Mouse (Mus musculus): Measurements from ENCODE around the gene Treh. TPM values are rescaled to one million over a fixed set of nuclear protein-coding genes. Genes with fewer than 3 reads are reported as not detected.
"Not testable (repeated sequence)": the region's sequence is repeated elsewhere in the genome, so short reads cannot be mapped to it uniquely, and the experiment has no call there.

Treh gene
- 24.4 and 96.0 TPM in 2 replicates for polyA plus RNA-seq (2012; rRNA removed)

DNA sequence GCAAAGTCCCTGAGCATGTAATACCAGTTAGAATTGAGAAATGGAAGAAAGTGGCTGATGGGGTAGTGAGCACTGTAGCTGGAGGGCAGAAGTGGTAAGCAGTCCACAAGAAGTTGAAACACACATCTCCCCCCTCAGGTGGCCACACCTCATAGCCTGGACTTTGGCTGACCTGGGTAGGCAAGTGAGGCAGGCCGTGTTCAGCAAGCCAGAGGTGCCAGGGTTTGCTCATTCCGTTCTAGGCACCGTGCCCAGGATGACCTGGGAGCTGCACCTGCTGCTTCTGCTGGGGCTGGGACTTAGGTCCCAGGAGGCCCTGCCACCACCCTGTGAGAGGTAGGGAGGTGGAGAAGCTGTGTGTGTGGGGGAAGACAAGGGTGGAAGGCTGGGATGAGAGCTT is at the start of gene Treh:
Gene Treh (plus strand): TSS at position 229 of the 400 bp plus-strand sequence.
- 43% methylated on average over 3 of the region's 3 CpGs for WGBS
- DNase-seq (ENCODE audit: low read depth, low spot score): no peak

DNA sequence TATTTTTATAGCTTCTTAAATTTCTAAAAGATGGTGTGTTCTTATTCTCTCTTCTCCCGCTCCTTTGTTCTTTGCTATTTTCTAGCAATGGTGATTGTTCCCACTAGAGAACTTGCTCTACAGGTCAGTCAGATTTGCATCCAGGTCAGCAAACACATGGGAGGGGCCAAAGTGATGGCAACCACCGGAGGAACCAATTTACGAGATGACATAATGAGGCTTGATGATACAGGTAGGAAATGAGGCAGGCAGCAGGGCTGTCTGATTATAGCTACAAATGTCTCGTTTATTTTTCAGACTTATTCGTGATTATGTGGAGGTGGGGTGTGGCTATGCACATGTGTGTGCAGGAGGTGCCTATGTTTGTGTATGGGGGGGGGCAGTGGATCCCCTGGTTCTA is 48.6 kb upstream of the Treh start:
- WGBS: 25% methylated on average over 5 of the region's 5 CpGs
- no peak for DNase-seq (ENCODE audit: low read depth, low spot score)

DNA sequence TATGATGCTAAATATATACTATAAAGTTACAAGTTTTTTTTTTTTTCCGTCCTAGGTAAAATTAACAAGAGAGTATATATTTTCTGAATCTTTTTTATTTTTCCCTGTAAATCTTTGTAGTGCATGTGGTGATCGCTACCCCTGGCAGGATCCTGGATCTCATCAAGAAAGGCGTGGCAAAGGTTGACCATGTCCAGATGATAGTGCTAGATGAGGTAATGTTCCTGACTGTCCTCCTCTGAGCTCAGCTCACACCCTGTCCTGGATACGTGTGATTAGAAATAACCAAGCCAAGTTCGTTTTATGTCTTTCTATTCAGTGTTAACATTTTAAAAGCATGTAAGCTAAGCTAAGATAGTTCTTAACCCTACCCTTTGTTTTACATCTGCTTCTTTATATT is 46.8 kb upstream of the Treh start:
- DNase-seq (ENCODE audit: low read depth, low spot score): no peak
- WGBS: 66% methylated on average over 5 of the region's 5 CpGs

DNA sequence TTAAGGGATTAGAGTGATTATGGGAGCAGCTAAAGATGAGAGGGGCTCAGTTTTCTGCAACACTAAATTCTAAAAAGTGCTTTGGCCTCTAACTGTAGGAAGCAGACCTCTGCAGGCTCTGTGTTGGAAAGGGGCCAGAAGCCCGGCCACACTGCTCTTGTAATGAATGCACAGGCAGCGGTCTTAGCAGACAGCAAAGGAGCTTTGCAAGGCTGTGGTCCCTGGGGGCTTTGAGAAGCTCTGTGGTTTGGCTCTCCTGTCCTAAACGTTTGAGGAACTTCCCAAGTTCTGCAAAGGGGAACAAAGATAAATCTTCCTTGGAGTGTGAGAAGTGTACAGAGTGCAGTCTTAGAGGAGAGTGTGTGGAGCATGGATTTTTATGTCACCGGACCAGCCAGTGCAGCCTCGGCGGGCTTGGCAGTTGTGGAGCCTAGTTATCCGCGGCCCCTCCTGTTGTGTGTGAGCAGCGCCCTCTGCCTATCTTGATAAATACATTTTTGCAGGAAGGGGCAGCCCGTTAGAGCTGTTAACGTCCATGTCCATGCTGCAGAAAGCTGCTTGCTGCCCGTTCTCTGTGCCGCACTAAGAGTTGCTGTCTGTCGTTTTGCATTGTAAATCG is 35.4 kb upstream of the Treh start:
- no peak for DNase-seq (ENCODE audit: low read depth, low spot score)
- 69% methylated on average over 15 of the region's 15 CpGs for WGBS

DNA sequence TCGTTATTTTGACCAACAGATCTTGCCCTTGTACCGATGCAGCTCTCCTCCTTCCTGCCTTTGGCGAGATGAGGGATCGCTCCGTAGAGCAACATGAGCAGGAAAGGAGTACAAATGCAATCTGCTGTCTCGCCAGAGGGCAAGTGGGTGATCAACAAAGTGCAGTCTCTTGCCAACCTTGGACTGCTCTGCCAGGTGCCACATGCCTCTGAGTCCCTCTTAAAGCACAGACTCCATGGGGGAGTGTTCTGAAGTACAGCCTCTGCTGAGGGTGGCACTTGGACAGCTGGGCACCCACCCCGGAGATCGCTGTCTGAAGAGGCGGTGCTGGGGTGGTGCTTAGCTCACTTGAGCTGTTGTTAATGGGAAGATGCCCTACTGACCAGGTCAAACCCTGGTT is 34.3 kb upstream of the Treh start:
- WGBS: 87% methylated on average over 9 of the region's 9 CpGs
- DNase-seq (ENCODE audit: low read depth, low spot score): not testable (repeated sequence)

DNA sequence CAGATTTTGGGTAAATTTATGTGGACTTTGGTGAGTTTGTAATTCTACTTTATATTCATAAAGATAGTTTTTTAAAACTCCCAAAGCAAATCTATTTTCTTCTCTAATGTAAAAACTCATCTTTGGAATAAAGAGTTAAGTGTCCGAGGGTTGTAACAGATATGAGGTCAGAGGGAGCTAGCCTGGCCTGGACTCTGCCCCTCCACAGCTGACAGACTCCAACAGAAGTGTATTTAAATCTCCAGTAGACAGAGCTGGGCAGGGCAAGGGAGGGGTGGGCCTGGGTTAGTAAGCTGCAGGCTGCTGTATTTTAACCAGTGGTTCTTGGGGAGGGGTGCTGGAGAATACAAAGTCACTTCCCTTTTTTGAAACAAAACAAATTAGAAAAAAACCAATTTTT is 33.0 kb upstream of the Treh start:
- DNase-seq (ENCODE audit: low read depth, low spot score): not testable (repeated sequence)
- WGBS: 34% methylated on average over 1 of the region's 1 CpGs

DNA sequence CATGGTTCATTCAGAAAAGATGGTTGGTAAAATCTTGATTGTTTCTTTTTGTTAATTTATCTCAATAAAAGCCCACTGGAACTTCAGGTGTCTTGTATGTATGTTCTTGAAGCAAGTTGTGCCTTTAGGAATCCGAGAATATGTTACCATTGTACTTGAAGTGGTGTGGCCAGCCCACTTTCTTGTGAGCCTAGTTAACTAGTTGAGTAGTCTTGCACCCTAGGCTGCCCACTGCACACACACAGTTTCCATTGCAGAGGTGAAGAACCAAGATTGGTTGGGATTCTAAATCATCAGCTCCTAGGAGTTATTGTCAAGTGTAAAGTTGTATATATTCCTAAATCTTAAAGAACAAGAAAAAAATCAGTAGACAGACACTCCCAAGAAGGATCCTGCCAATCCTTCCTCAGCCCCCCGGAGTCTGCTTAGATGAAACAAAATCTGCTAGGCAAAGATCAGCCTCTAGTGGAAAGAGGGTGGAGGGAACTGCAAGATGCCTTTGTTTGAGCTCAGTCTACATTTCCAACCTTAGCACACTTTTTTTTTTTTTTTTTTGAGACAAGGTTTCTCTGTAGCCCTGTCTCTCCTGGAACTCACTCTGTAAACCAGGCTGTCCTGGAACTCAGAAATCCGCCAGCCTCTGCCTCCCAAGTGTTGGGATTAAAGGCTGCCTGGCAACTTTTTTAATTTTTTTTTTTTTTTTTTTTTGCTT is 32.2 kb upstream of the Treh start:
- 78% methylated on average over 3 of the region's 3 CpGs for WGBS
- DNase-seq (ENCODE audit: low read depth, low spot score): no peak

DNA sequence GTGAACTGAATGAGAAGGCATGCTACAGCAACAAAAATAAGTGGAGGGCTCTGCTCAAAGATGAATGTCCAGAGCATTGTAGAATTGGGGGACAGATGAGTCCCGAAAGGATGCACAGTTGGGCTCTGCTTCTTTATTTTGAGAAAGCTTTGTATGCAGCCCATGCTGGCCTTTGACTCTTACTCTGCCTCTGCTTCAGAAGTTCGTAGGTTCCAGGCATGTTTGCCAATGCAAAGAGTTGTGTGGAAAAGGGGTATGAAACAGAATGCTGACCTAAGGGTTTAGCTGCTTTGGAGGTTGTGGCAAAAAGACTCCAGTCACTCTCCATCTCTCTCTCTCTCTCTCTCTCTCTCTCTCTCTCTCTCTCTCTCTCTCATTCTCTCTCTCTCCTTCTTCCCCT is 31.4 kb upstream of the Treh start:
- no peak for DNase-seq (ENCODE audit: low read depth, low spot score)
- WGBS: 92% methylated on average over 2 of the region's 2 CpGs

DNA sequence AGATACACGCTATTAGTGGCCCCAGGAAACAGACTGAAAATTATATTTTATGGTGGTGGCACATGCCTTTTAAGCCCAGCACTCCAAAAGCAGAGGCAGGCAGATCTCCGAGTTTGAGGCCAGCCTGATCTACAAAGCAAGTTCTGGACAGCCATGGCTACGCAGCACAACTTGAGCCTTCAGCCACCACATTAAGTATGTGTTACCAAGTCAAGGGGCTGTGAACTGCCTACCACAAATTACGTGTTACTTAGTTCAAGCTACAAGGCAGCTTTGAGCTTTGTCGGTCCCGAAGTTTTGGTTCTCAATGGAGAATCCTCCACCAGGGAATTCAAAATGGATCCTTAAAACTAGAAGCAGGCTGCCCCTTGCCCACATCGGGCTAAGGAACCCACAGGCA is 29.9 kb upstream of the Treh start:
- DNase-seq (ENCODE audit: low read depth, low spot score): no peak
- 96% methylated on average over 7 of the region's 7 CpGs for WGBS

DNA sequence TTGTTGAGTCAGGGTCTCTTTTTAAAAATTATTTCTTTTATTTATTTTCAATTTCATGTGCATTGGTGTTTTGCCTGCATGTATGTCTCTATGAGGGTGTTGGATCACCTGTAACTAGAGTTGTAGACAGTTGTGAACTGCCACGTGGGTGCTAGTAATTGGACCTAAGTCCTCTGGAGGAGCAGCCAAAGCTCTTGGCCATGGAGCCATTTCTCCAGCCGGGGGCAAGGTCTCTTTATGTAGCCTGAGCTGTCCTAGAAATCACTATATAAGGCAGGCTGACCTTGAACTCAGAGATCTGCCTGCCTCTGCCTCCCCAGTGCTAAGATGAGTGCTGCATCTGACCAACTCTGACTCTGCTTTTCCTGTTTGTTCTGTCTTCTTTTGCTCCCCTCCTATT is 28.8 kb upstream of the Treh start:
- 80% methylated on average over 2 of the region's 2 CpGs for WGBS
- no peak for DNase-seq (ENCODE audit: low read depth, low spot score)

DNA sequence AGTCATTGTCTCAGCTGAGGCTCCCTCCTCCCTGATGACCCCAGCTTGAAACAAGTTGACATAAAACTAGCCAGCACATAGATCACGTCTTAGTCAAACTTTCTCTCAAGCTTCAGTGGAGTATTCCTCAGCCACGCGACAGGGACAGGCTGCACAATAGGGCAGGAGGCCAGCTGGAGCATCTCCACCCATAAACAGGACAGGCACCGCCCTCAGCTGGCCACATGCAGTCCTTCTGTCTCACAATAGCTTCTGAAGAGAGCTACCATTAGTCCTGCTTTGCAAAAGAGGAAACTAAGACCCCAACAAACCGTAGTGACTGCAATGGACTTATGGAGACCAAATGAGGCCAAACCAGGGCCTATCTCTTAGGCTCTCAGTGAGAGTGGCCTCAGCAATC is 27.6 kb upstream of the Treh start:
- 34% methylated on average over 5 of the region's 5 CpGs for WGBS
- no peak for DNase-seq (ENCODE audit: low read depth, low spot score)

DNA sequence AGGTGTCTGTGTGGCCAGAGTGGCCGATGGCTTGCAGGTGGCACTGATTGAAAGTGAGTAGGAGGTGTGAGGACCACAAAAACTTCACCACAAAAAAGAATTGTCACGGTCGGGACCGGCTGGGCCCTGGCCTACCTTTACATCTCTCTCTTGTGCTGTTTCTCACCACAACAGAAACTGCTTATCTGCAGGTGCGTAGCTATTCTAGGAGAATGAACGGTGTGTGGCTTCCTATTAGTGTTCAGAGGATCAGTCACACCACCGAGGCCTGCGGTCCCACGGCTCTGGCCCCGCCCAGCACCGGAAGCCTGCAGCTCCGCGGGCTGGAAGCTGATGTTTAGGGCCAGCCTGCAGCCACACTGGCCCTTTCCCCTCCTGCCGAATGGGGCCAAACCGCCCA is 27.1 kb upstream of the Treh start:
- 50% methylated on average over 15 of the region's 15 CpGs for WGBS
- DNase-seq (ENCODE audit: low read depth, low spot score): no peak

DNA sequence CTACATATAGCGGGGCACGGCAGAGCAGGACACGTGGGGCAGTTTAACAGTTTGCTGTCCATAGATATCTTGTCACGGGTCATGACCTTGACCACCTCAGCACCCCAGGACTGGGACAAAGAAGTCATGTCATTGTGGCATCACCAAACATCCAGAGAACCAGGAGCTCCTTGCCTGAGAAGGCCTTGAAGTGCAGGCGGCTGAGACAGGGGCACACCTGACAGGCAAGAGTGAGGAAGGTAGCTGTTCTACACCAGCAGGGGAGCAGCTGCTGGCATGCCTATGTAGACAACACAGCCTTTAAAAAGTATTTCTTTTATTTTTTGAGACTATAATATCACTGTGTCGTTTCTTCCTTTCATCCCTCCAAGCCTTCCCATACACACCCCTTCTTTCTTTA is 26.7 kb upstream of the Treh start:
- WGBS: 80% methylated on average over 6 of the region's 6 CpGs
- no peak for DNase-seq (ENCODE audit: low read depth, low spot score)

DNA sequence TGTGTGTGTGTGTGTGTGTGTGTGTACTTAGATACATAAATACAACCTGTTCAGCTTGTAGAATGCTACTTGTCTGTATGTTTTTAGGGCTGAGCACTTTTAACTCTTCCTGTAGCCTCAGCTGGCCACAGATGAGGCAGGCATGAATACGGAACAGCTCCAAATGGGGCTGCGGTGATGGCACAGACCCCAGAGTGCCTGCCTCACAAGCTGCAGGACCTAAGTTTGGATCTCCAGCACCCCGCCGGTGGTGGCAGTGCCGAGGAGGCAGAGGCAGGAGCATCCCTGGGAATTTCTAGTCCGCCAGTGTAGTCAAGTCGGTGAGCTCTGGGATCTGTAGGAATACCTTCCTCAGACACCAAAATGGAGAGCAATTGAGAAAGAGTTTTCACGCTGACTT is 26.0 kb upstream of the Treh start:
- no peak for DNase-seq (ENCODE audit: low read depth, low spot score)
- WGBS: 94% methylated on average over 8 of the region's 8 CpGs

DNA sequence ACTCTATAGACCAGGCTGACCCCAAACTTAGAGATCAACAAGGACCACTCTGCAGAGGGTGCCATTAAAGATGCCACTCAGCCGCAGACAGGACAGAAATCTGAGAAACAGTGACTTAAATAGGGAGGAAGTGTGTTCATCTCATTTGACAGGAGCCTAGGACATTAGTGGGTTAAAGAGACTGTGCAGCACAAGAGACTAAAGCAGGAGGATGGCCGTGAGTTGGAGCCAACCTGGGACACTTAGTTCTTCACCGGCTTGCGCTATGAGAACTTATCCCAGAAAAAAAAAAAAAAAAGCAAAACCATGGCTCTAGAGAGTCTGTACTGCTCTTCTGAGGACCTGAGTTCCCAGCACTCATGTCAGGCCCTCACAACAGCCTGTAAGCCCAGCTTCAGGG is 25.4 kb upstream of the Treh start:
- 86% methylated on average over 4 of the region's 4 CpGs for WGBS
- no peak for DNase-seq (ENCODE audit: low read depth, low spot score)

DNA sequence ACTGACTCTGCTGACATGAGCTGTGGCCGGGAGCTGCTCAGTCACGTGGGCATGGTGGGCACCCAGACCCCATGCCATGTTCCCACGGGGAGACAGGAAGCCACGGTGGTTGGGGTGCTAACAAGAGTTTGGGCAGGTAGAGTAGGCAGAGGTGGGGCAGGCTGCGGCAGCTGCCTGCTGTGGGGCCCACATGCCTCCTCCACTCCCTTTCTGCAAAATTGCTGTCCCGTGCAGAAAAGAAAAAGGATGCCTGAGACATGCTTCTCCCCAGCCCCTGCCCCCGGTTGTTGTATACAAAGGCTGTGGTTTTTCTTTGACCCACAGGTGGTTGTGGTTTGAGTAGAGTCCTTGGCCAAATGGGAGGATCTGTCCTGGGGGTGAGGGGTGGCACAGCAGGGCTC is 24.2 kb upstream of the Treh start:
- no peak for DNase-seq (ENCODE audit: low read depth, low spot score)
- 64% methylated on average over 7 of the region's 7 CpGs for WGBS

DNA sequence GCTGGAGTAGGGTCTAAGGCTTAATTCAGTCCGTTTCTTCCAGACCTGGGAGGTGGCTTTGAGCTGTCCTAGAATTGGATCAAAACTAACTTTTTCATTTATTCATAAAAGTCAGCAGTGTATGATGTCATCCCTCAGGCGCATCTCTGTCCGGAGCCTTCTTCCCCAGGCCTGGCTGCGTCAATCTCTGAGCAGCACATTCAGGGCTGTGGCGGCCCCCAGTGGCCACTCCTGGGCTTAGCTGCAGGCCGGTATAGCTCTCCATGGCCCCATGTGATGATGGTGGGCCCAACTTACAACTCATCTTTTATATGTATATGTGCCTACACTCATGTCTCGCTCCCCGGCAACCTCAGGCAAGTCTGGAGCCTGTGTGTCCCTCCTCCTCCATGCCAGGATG is 21.0 kb upstream of the Treh start:
- WGBS: 17% methylated on average over 8 of the region's 8 CpGs
- no peak for DNase-seq (ENCODE audit: low read depth, low spot score)

DNA sequence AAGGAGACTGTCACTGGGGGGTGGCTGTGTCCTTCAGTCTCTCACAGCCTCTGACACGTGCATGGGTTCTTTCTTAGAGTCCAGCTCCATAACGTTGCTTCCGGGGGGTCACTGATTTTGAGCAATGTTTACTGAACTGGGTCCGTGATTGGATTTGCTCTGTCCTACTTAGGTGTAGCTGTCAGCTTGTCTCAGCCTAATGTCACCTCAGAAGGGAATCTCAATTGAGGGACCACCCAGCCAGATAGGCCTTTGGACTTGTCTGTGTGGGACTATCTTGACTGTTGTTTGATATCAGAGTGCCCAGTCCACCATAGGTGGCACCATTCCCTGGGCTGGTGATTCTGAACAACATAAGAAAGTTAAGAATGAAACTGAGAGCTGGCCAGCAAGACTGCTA is 19.1 kb upstream of the Treh start:
- DNase-seq (ENCODE audit: low read depth, low spot score): no peak
- WGBS: 83% methylated on average over 4 of the region's 4 CpGs

DNA sequence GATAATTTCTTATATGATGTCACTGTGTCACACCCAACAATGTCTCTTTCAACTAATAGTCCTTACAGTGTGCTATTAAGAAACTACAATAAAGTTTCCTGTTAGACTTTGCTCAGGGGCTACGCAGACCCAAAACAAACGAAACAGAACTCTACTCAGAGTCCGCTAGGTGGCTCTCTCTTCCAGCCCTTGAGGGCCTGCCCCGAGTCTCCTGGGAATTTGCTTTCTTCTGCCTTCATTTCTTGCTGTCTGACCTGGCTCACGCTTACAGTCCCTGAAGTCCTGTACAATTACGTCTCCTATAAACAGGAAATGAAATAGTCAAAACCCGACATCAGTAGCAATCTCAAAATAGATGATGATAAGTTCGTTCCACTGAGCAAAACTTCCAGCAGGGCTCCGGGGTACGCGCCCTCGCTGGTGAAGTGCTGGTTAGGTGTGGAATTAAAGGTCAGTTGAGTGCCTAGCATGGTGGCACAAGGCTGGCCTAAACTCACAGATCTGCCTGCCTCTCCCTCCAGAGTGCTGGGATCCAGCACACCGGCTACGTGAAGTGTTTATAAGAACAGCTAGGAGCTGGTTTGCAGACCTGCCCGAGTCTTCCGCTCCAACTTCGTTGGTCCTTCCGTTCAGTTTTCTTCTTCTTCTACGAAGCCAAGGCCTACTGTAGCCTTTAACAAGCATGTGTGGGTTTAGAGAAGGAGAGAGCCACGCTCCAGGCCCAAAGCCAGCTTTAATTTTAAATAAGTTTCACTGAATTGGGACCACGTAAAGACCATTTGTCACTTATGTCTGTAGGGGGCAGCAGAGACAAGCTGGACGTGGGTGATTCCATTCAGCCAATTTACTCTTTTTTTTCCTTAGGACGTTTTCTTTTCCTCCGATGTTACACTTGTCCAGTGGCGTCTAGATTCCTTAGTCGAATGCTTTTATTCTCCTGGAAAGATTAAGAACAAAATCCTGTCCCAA is 17.7 kb upstream of the Treh start:
- DNase-seq (ENCODE audit: low read depth, low spot score): peak; percentile 72
- WGBS: 18% methylated on average over 26 of the region's 26 CpGs

DNA sequence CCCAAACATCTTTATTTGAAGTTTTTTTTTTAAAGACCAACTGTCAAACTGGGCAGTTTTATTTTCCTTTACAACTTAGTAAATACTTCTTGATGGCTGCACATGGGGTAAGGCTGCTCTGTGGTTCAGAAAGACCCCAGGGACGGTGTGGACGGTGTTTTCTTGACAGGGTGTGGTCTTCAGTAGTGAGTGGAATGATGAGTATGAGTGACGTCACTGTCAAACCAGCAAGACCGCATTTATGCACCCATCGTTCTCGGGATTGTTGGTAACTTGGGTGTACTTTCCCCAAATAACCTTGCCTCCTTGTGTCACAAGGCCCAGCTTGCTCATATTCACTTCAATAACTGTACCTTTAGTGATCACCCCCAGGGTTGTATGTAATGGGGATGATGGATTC is 9.3 kb upstream of the Treh start:
- 59% methylated on average over 6 of the region's 6 CpGs for WGBS
- DNase-seq (ENCODE audit: low read depth, low spot score): no peak

DNA sequence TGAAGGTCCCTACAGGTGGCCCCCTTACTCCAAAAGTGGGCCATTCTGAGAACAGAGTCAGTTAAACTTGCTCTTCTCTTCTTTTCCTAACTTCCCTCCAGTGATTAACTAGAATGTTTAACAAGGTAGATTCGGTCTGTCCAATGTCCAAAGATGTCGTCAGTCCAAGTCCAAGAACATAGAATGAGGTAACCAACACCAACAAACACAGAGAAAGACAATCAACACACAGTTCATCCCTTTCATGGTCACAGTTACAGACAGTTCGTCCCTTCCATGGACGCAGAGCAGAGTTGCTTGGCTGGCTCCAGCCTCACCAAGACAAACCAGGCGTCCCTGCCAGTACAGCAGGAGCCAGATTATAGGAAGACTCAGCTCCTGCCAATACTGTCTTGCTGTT is 1.6 kb upstream of the Treh start:
- no peak for DNase-seq (ENCODE audit: low read depth, low spot score)
- WGBS: 84% methylated on average over 5 of the region's 5 CpGs
